Mouse (Mus musculus): ENCODE data around the gene Bcl3.

- no peak for TF ChIP-seq EP300 (IDR thresholded peaks at IDR 0.05; ENCODE audit: low read depth)
- no peak for TF ChIP-seq CTCF (IDR thresholded peaks at IDR 0.05; ENCODE audit: low read depth)
These were observed 20.4 kb upstream of the Bcl3 start for GRCm38 (mm10) chr7:19842885-19843504.
